Mouse (Mus musculus) limb, embryonic 11.5 days (tissue): ENCODE data around the gene Tmprss6. TPM values are rescaled to one million over a fixed set of nuclear protein-coding genes. Genes with fewer than 3 reads are reported as not detected.

Source experiments
- ATAC-seq: fragments of 200-750 bp; cut with Nextera tagmentation; 2 replicates; pipeline ENCODE4 v1.8.0; 2017; ENCODE audit warnings: low read depth; ENCODE audit not compliant: insufficient number of reproducible peaks, low FRiP score, low TSS enrichment
- DNase-seq: peaks from one replicate; pipeline ENCODE4 v3.0.0-alpha.2; 2015; ENCODE audit warnings: low spot score
- H3K27ac ChIP-seq: fragments of 300-500 bp; sonication (generic); replicated peaks from 2 replicates; pipeline ENCODE4 v1.5.1; 2014; ENCODE audit warnings: low read depth, mild to moderate bottlenecking, low read length
- H3K27me3 ChIP-seq: fragments of 300-500 bp; sonication (generic); 2 replicates; pipeline ENCODE4 v1.6.1; 2014; ENCODE audit warnings: mild to moderate bottlenecking, low read length, mixed read lengths; ENCODE audit not compliant: control insufficient read depth, insufficient read depth
- H3K36me3 ChIP-seq: fragments of 300-500 bp; sonication (generic); 2 replicates; pipeline ENCODE4 v1.6.1; 2014; ENCODE audit warnings: mild to moderate bottlenecking, low read length, moderate library complexity, mixed read lengths; ENCODE audit not compliant: control insufficient read depth, insufficient read depth
- H3K4me1 ChIP-seq: fragments of 300-500 bp; sonication (generic); 2 replicates; pipeline ENCODE4 v1.6.1; 2014; ENCODE audit warnings: low read length, mixed read lengths; ENCODE audit not compliant: control insufficient read depth, insufficient read depth
- H3K4me2 ChIP-seq: fragments of 300-500 bp; sonication (generic); 2 replicates; pipeline ENCODE4 v1.6.1; 2014; ENCODE audit warnings: low read depth, mild to moderate bottlenecking, moderate library complexity; ENCODE audit not compliant: severe bottlenecking
- H3K4me3 ChIP-seq: fragments of 300-500 bp; sonication (generic); 2 replicates; pipeline ENCODE4 v1.5.1; 2014; ENCODE audit warnings: low read depth, low read length
- H3K9ac ChIP-seq: fragments of 300-500 bp; sonication (generic); 2 replicates; pipeline ENCODE4 v1.6.1; 2014; ENCODE audit warnings: mild to moderate bottlenecking, low read length
- H3K9me3 ChIP-seq: fragments of 300-500 bp; sonication (generic); 2 replicates; pipeline ENCODE4 v1.6.1; 2016; ENCODE audit warnings: low read length; ENCODE audit not compliant: control insufficient read depth
- WGBS: fragments of 180-500 bp; shearing (Covaris S2); extraction: QIAGEN DNeasy Blood & Tissue Kit; methylation state at CpG from one replicate; pipeline ENCODE4 v1.1.7; 2014; 5-methylcytosine and 5-hydroxymethylcytosine counted together
- polyA plus RNA-seq: library from polyadenylated mRNA; unstranded; fragments of >200 nt; fragmentation: Nextera tagmentation; extraction: Ambion mirVana; gene quantifications from 2 replicates; pipeline ENCODE4 v1.2.1, GENCODE M21; 2014

Gene Tmprss6
- polyA plus RNA-seq, 1 experiment from 2014 or later: 0.27 TPM

- DNase-seq (no peak), ATAC-seq (no peak)
- H3K4me2 ChIP-seq: no peak overlapping the region
- peaks cover 13% of the 10 kb centered on the region for H3K4me1 ChIP-seq
- H3K9me3 ChIP-seq: no peaks in the 10 kb centered on the region
- WGBS: 85% methylated on average over 7 of the region's 7 CpGs
- no peaks in the 10 kb centered on the region for H3K27me3 ChIP-seq
- no peak overlapping the region for H3K4me3 ChIP-seq
- no peak overlapping the region for H3K9ac ChIP-seq
- no peaks in the 10 kb centered on the region for H3K36me3 ChIP-seq
- no peak overlapping the region for H3K27ac ChIP-seq
Measured at GRCm38 (mm10) chr15:78402423-78402822, 66.0 kb downstream of the Tmprss6 start.

- DNase-seq: no peak
- peaks cover 8% of the 10 kb centered on the region for H3K4me1 ChIP-seq
- 79% methylated on average over 4 of the region's 4 CpGs for WGBS
- H3K4me2 ChIP-seq: no peak overlapping the region
- no peak overlapping the region for H3K4me3 ChIP-seq
- no peak overlapping the region for H3K9ac ChIP-seq
- H3K36me3 ChIP-seq: no peaks in the 10 kb centered on the region
- no peaks in the 10 kb centered on the region for H3K27me3 ChIP-seq
- no peaks in the 10 kb centered on the region for H3K9me3 ChIP-seq
- no peak overlapping the region for H3K27ac ChIP-seq
- ATAC-seq: no peak
Measured at GRCm38 (mm10) chr15:78401921-78402320, 66.5 kb downstream of the Tmprss6 start.

GRCm38 (mm10) chr15:78401345-78401744 lies 67.1 kb downstream of the Tmprss6 start:
- DNase-seq: no peak
- no peak overlapping the region for H3K4me3 ChIP-seq
- ATAC-seq: no peak
- no peaks in the 10 kb centered on the region for H3K36me3 ChIP-seq
- no peak overlapping the region for H3K4me2 ChIP-seq
- H3K9ac ChIP-seq: no peak overlapping the region
- H3K27me3 ChIP-seq: no peaks in the 10 kb centered on the region
- peaks cover 8% of the 10 kb centered on the region for H3K4me1 ChIP-seq
- no peak overlapping the region for H3K27ac ChIP-seq
- no peaks in the 10 kb centered on the region for H3K9me3 ChIP-seq
- WGBS: 80% methylated on average over 6 of the region's 6 CpGs

GRCm38 (mm10) chr15:78395478-78395962 lies 72.9 kb downstream of the Tmprss6 start, which contains the start of gene Tex33:
Gene Tex33 (minus strand): TSS chr15:78395912.
- no peaks in the 10 kb centered on the region for H3K27me3 ChIP-seq
- no peak for DNase-seq
- no peak within 1 kb of the TSS for H3K9ac ChIP-seq
- H3K27ac ChIP-seq: no peak within 1 kb of the TSS
- 82% methylated on average over 8 of the region's 8 CpGs for WGBS
- H3K4me1 ChIP-seq: no peaks in the 10 kb centered on the region
- no peaks in the 10 kb centered on the region for H3K36me3 ChIP-seq
- H3K4me3 ChIP-seq: no peak within 1 kb of the TSS
- no peak within 1 kb of the TSS for H3K4me2 ChIP-seq
- no peak for ATAC-seq
- H3K9me3 ChIP-seq: no peaks in the 10 kb centered on the region

DNA sequence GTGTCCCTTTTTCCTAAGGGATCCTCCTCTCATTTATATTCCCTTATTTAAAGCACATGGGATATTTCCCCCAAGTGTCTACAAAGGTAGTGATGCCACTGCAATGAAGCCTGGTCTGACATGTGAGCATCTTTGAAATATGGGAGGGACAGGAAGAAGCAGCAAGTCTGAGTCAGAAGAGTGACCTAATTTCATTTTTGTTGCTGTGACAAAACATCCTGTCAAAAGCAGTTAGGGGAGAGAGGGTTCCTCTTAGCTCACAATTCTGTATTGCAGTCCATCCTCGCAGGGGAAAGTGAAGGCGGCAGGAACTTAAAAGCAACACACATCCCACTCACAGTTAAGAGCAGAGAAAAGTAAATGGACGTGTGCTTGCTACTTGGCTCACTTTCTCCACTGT lies 77.6 kb downstream of the Tmprss6 start:
- 87% methylated on average over 3 of the region's 3 CpGs for WGBS
- H3K4me1 ChIP-seq: no peaks in the 10 kb centered on the region

More for the DNA sequence above, 77.6 kb downstream of the Tmprss6 start:
- H3K27ac ChIP-seq: no peak overlapping the region
- ATAC-seq: no peak
- no peak overlapping the region for H3K9ac ChIP-seq
- no peaks in the 10 kb centered on the region for H3K36me3 ChIP-seq
- H3K9me3 ChIP-seq: no peaks in the 10 kb centered on the region
- H3K4me3 ChIP-seq: no peak overlapping the region
- DNase-seq: no peak
- no peak overlapping the region for H3K4me2 ChIP-seq
- no peaks in the 10 kb centered on the region for H3K27me3 ChIP-seq

Other genes with a start within 250 kb of the Tmprss6 start
- gene Ncf4, start 223.8 kb downstream of the Tmprss6 start, polyA plus RNA-seq: 4.8 and 6.3 TPM in 2 replicates
- gene Csf2rb2, start 162.9 kb downstream of the Tmprss6 start, polyA plus RNA-seq: 0.33 and 0.39 TPM in 2 replicates
- gene Csf2rb, start 142.9 kb downstream of the Tmprss6 start, polyA plus RNA-seq: 1.3 and 1.5 TPM in 2 replicates
- not detected in 2 replicates for gene Tex33, start 72.7 kb downstream of the Tmprss6 start, polyA plus RNA-seq
- gene Tst, start 62.7 kb downstream of the Tmprss6 start, polyA plus RNA-seq: 7.7 and 7.8 TPM in 2 replicates
- gene Mpst, start 62.2 kb downstream of the Tmprss6 start, polyA plus RNA-seq: 1.7 and 2.3 TPM in 2 replicates
- gene Kctd17, start 40.1 kb downstream of the Tmprss6 start, polyA plus RNA-seq: 37.9 and 43.4 TPM in 2 replicates
- gene Il2rb, start 26.6 kb upstream of the Tmprss6 start, polyA plus RNA-seq: not detected in 2 replicates
- gene C1qtnf6, start 62.8 kb upstream of the Tmprss6 start, polyA plus RNA-seq: 17.5 and 18.9 TPM in 2 replicates
- gene Sstr3, start 76.1 kb upstream of the Tmprss6 start, polyA plus RNA-seq: not detected in 2 replicates
- 5.9 and 6.8 TPM in 2 replicates for gene Rac2, start 104.1 kb upstream of the Tmprss6 start, polyA plus RNA-seq
- gene Cyth4, start 128.4 kb upstream of the Tmprss6 start, polyA plus RNA-seq: 1.5 and 2.5 TPM in 2 replicates